Mouse (Mus musculus) stomach, embryonic 14.5 days (tissue): ENCODE results near the gene 2610028H24Rik. TPM values are rescaled to one million over a fixed set of nuclear protein-coding genes. Genes with fewer than 3 reads are reported as not detected.

ENCODE experiments used
- ATAC-seq: fragments of 200-750 bp; cut with Nextera tagmentation; 2 replicates; pipeline ENCODE4 v1.8.0; 2017; ENCODE audit warnings: low read depth, moderate TSS enrichment; ENCODE audit not compliant: insufficient number of reproducible peaks, insufficient read depth, low FRiP score
- H3K27ac ChIP-seq: fragments of 300-500 bp; sonication (generic); 2 replicates; pipeline ENCODE4 v1.5.1; 2014; ENCODE audit warnings: mild to moderate bottlenecking, low read length, moderate library complexity, mixed read lengths
- H3K27me3 ChIP-seq: fragments of 300-500 bp; sonication (generic); 2 replicates; pipeline ENCODE4 v1.6.1; 2014; ENCODE audit warnings: low read length, control low read depth, mixed read lengths; ENCODE audit not compliant: control insufficient read depth, insufficient read depth
- H3K36me3 ChIP-seq: fragments of 300-500 bp; sonication (generic); 2 replicates; pipeline ENCODE4 v1.6.1; 2014; ENCODE audit warnings: mild to moderate bottlenecking, control low read depth, low read length, moderate library complexity, mixed read lengths; ENCODE audit not compliant: control insufficient read depth, insufficient read depth
- H3K4me1 ChIP-seq: fragments of 300-500 bp; sonication (generic); 2 replicates; pipeline ENCODE4 v1.6.1; 2014; ENCODE audit warnings: low read length, control low read depth, mixed read lengths; ENCODE audit not compliant: control insufficient read depth, insufficient read depth
- H3K4me2 ChIP-seq: fragments of 300-500 bp; sonication (generic); replicated peaks from 2 replicates; pipeline ENCODE4 v1.6.1; 2014; ENCODE audit warnings: low read depth, low read length, control low read depth
- H3K4me3 ChIP-seq: fragments of 300-500 bp; sonication (generic); 2 replicates; pipeline ENCODE4 v1.5.1; 2014; ENCODE audit warnings: low read depth, low read length, control low read depth
- H3K9ac ChIP-seq: fragments of 300-500 bp; sonication (generic); replicated peaks from 2 replicates; pipeline ENCODE4 v1.6.1; 2014; ENCODE audit warnings: low read depth, mild to moderate bottlenecking, control low read depth, low read length, moderate library complexity, mixed read lengths
- H3K9me3 ChIP-seq: fragments of 300-500 bp; sonication (generic); 2 replicates; pipeline ENCODE4 v1.6.1; 2016; ENCODE audit warnings: low read depth, low read length, control low read depth; ENCODE audit not compliant: control insufficient read depth
- WGBS: fragments of 180-500 bp; shearing (Covaris S2); extraction: QIAGEN DNeasy Blood & Tissue Kit; methylation state at CpG from one replicate; pipeline ENCODE4 v1.1.7; 2014; 5-methylcytosine and 5-hydroxymethylcytosine counted together
- polyA plus RNA-seq: library from polyadenylated mRNA; unstranded; fragments of >200 nt; fragmentation: Nextera tagmentation; extraction: Ambion mirVana; gene quantifications from 2 replicates; pipeline ENCODE4 v1.2.1, GENCODE M21; 2014

The 2610028H24Rik gene
- polyA plus RNA-seq, 1 experiment from 2014 or later: not detected

- 86% methylated on average over 13 of the region's 13 CpGs for WGBS
- Histone ChIP-seq H3K4me2 (no peak overlapping the region), H3K4me3 (no peak overlapping the region), H3K27me3 (no peaks in the 10 kb centered on the region), H3K4me1 (no peaks in the 10 kb centered on the region), H3K9me3 (no peaks in the 10 kb centered on the region), H3K9ac (no peak overlapping the region), H3K27ac (no peak overlapping the region), H3K36me3 (peaks cover 82% of the 10 kb centered on the region)
- ATAC-seq: no peak
Observed at GRCm38 (mm10) chr10:76480851-76481250, 32.0 kb downstream of the 2610028H24Rik start.

DNA sequence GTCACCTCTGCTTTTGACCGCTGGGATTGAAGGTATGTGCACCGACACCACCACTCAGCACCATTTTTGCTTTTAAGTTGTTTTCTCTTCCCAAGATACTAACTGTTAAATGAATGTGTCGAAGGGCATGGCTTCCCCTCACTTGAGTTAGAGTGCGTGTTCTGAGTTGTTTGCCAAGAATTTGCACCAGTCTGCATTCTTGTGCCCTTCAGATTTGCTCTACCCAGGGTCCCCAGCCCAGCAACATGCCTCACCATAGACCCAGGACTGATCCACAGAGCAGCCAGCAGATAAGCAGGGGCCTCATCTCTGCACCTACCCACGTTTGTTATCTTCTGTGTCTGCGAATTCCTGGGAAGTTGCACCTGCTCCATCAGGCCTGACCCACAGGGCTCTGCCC, 32.6 kb downstream of the 2610028H24Rik start:
- no peak overlapping the region for H3K4me2 ChIP-seq
- no peak for ATAC-seq
- no peaks in the 10 kb centered on the region for H3K4me1 ChIP-seq
- peaks cover 79% of the 10 kb centered on the region for H3K36me3 ChIP-seq
- no peaks in the 10 kb centered on the region for H3K27me3 ChIP-seq
- no peak overlapping the region for H3K4me3 ChIP-seq
- H3K27ac ChIP-seq: no peak overlapping the region
- H3K9me3 ChIP-seq: no peaks in the 10 kb centered on the region
- H3K9ac ChIP-seq: no peak overlapping the region
- 87% methylated on average over 6 of the region's 6 CpGs for WGBS

DNA sequence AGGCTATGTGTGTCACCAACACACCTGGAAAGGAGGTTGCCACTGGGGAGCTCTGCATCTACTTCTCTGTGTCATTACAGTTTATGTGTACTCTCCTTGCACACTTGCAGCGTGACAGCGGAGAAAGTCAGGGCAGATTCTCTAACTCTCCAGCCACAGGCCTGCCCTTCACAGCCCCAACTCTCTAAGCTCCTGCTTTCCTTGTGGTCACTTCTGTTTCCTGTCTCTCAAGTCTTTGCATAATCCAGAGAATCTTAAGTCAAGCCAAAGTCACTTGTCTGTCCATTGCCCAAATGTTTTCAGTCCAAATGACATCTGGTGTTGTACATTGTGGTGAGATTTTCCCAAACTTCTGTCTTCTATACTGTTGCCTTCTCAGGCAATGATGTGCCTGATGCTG, 37.4 kb downstream of the 2610028H24Rik start:
- H3K9ac ChIP-seq: no peak overlapping the region
- no peaks in the 10 kb centered on the region for H3K27me3 ChIP-seq
- H3K9me3 ChIP-seq: no peaks in the 10 kb centered on the region
- H3K27ac ChIP-seq: no peak overlapping the region
- no peaks in the 10 kb centered on the region for H3K4me1 ChIP-seq
- ATAC-seq: no peak
- WGBS: 91% methylated on average over 2 of the region's 2 CpGs
- H3K36me3 ChIP-seq: peaks cover 82% of the 10 kb centered on the region
- H3K4me2 ChIP-seq: no peak overlapping the region
- no peak overlapping the region for H3K4me3 ChIP-seq

GRCm38 (mm10) chr10:76488265-76488664, 39.4 kb downstream of the 2610028H24Rik start:
- Histone ChIP-seq H3K4me2 (no peak overlapping the region), H3K27ac (no peak overlapping the region), H3K36me3 (peaks cover 71% of the 10 kb centered on the region), H3K4me1 (no peaks in the 10 kb centered on the region), H3K4me3 (no peak overlapping the region), H3K9me3 (no peaks in the 10 kb centered on the region), H3K9ac (no peak overlapping the region), H3K27me3 (no peaks in the 10 kb centered on the region)
- ATAC-seq: no peak
- 92% methylated on average over 8 of the region's 8 CpGs for WGBS

DNA sequence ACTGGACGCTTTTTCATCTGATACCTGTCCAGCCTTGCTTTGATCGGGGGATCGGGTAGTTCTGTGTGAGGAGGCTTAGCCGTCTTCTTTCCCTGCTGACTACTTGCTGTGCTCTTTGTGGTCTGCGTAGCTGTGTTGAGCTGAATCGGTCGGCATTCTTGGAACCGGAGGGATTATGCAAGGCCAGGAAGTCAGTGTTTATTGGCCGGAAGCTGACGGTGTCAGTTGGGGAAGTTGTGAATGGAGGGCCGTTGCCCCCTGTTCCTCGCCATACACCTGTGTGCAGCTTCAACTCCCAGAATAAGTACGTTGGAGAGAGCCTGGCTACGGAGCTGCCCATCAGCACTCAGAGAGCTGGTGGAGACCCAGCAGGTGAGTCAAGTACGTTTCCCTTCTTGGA, 40.3 kb downstream of the 2610028H24Rik start:
- Histone ChIP-seq H3K27ac (no peak overlapping the region), H3K4me1 (no peaks in the 10 kb centered on the region), H3K4me3 (no peak overlapping the region), H3K27me3 (no peaks in the 10 kb centered on the region), H3K4me2 (no peak overlapping the region), H3K9ac (no peak overlapping the region), H3K9me3 (no peaks in the 10 kb centered on the region), H3K36me3 (peaks cover 72% of the 10 kb centered on the region)
- no peak for ATAC-seq
- 92% methylated on average over 15 of the region's 15 CpGs for WGBS

GRCm38 (mm10) chr10:76493527-76493926, 44.6 kb downstream of the 2610028H24Rik start:
- Histone ChIP-seq H3K27me3 (no peaks in the 10 kb centered on the region), H3K9ac (no peak overlapping the region), H3K36me3 (peaks cover 77% of the 10 kb centered on the region), H3K4me3 (no peak overlapping the region), H3K9me3 (no peaks in the 10 kb centered on the region), H3K4me1 (no peaks in the 10 kb centered on the region), H3K27ac (no peak overlapping the region), H3K4me2 (no peak overlapping the region)
- WGBS: 82% methylated on average over 1 of the region's 1 CpGs
- no peak for ATAC-seq

DNA sequence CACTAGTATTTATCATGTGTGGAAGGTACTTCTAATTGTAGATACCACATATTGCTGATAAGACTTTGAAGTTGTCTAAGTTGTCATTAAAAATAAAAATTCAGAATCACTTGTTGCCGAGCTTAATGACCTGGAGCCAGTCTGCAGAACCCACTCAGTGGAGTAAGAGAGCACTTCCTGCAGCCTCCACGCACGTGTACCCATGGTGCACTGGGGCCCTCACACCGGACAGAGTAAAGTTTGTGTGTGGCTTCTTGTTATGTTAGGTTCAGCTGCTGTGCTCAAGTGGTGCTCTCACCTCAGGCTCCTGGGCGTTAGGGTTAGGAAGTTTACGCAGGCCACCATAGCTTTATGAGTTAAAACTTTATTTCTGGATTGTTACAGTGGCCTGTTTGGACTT, 46.6 kb downstream of the 2610028H24Rik start:
- ATAC-seq: no peak
- no peak overlapping the region for H3K27ac ChIP-seq
- H3K4me3 ChIP-seq: no peak overlapping the region
- peaks cover 74% of the 10 kb centered on the region for H3K36me3 ChIP-seq
- no peak overlapping the region for H3K4me2 ChIP-seq
- H3K9ac ChIP-seq: no peak overlapping the region
- no peaks in the 10 kb centered on the region for H3K4me1 ChIP-seq
- H3K9me3 ChIP-seq: no peaks in the 10 kb centered on the region
- H3K27me3 ChIP-seq: no peaks in the 10 kb centered on the region
- 94% methylated on average over 6 of the region's 6 CpGs for WGBS

DNA sequence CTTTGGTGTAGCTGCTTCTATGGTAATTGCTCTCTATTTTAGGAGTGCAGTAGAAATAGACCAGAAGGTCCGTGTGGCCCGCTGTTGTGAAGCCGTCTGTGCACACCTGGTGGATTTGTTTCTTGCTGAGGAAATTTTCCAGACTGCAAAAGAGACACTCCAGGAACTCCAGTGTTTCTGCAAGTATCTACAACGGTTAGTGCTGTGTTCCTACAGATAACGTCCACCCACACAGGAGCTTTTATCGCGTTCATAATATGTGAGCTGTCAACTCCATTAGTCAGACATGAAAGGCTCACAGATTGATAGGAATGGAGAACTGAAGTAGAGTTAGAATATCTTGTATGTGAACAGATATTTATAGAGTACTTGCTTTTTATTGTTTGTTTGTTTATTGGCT, 47.5 kb downstream of the 2610028H24Rik start:
- H3K27ac ChIP-seq: no peak overlapping the region
- no peaks in the 10 kb centered on the region for H3K27me3 ChIP-seq
- no peak overlapping the region for H3K4me2 ChIP-seq
- no peak overlapping the region for H3K9ac ChIP-seq
- H3K4me3 ChIP-seq: no peak overlapping the region
- H3K9me3 ChIP-seq: no peaks in the 10 kb centered on the region
- WGBS: 87% methylated on average over 7 of the region's 7 CpGs
- H3K4me1 ChIP-seq: no peaks in the 10 kb centered on the region
- ATAC-seq: no peak
- H3K36me3 ChIP-seq: peaks cover 73% of the 10 kb centered on the region

DNA sequence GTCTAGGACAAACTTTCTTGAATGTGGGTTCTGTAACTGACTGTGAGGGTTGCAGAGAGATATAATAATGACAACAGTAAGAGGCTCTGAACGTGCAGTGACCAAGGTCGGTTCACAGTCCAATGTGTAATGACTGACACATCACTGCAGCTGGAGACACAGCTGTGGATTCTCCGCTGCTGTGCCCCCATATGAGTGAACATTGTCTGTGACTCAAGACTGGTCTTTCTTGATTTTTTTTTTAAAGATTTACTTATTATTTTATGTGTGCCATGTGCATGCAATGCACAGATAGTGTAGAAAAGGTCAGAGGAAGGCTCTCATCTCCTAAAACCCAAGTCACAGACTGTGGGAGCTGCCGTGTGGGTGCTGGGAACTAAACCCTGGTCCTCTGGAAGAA, 48.6 kb downstream of the 2610028H24Rik start:
- 97% methylated on average over 4 of the region's 4 CpGs for WGBS
- H3K4me2 ChIP-seq: no peak overlapping the region
- peaks cover 81% of the 10 kb centered on the region for H3K36me3 ChIP-seq
- no peaks in the 10 kb centered on the region for H3K27me3 ChIP-seq
- ATAC-seq: no peak
- H3K9ac ChIP-seq: no peak overlapping the region
- no peak overlapping the region for H3K4me3 ChIP-seq
- no peaks in the 10 kb centered on the region for H3K9me3 ChIP-seq
- H3K27ac ChIP-seq: no peak overlapping the region
- no peaks in the 10 kb centered on the region for H3K4me1 ChIP-seq
